Mouse (Mus musculus) gastrocnemius, adult 18-20 months (tissue): ENCODE data around the gene Cyp2e1. TPM values are rescaled to one million over a fixed set of nuclear protein-coding genes. Genes with fewer than 3 reads are reported as not detected.
"Not testable (repeated sequence)": the region's sequence is repeated elsewhere in the genome, so short reads cannot be mapped to it uniquely, and the experiment has no call there.

Experiments used
- DNase-seq: peaks from one replicate; pipeline ENCODE4 v3.0.0; 2021; ENCODE audit warnings: low spot score
- long read RNA-seq, 2 experiments: library from polyadenylated mRNA; stranded (forward); transcript quantifications; one replicate each; pipeline ENCODE4 v2.0.0; 2021
- total RNA-seq, 2 experiments: library from RNA; stranded (reverse); gene quantifications; 2 replicates each; pipeline ENCODE4 v1.2.3; 2021

The Cyp2e1 gene
- 10 to 100 TPM; 12.1 to 13.7 TPM for total RNA-seq
- long read RNA-seq, experiment 1, partial matches to known transcripts = 0 of 4 reads
- long read RNA-seq, experiment 1, other reads (novel, unspliced or antisense) = 0 of 4 reads
- long read RNA-seq, experiment 2, partial matches to known transcripts = 1 of 5 reads
- long read RNA-seq, experiment 2, other reads (novel, unspliced or antisense) = 0 of 5 reads

GRCm38 (mm10) chr7:140763447-140764020 is at the start of gene Cyp2e1:
Gene Cyp2e1, plus strand, starts transcription at chr7:140763739.
- DNase-seq = no peak

- no peak for DNase-seq
These were observed 46.1 kb upstream of the Cyp2e1 start for GRCm38 (mm10) chr7:140717155-140718055.

GRCm38 (mm10) chr7:140721095-140721494 is 42.4 kb upstream of the Cyp2e1 start:
- DNase-seq = no peak

- DNase-seq = no peak
These were observed 38.0 kb upstream of the Cyp2e1 start for GRCm38 (mm10) chr7:140725558-140725957.

GRCm38 (mm10) chr7:140733162-140733561 is 30.4 kb upstream of the Cyp2e1 start:
- DNase-seq = no peak

GRCm38 (mm10) chr7:140747402-140747801 is 16.1 kb upstream of the Cyp2e1 start:
- no peak for DNase-seq

GRCm38 (mm10) chr7:140748116-140748826 is 15.3 kb upstream of the Cyp2e1 start:
- DNase-seq = no peak

- DNase-seq = no peak
These were observed 14.7 kb upstream of the Cyp2e1 start for GRCm38 (mm10) chr7:140748827-140749160.

GRCm38 (mm10) chr7:140754556-140754955 is 9.0 kb upstream of the Cyp2e1 start:
- no peak for DNase-seq

GRCm38 (mm10) chr7:140756151-140756854 is 7.2 kb upstream of the Cyp2e1 start:
- DNase-seq = no peak

- no peak for DNase-seq
These were observed 2.9 kb upstream of the Cyp2e1 start for GRCm38 (mm10) chr7:140760647-140761046.

- not testable (repeated sequence) for DNase-seq
These were observed 1.9 kb downstream of the Cyp2e1 start for GRCm38 (mm10) chr7:140765391-140765790.

- no peak for DNase-seq
These were observed 2.6 kb downstream of the Cyp2e1 start for GRCm38 (mm10) chr7:140765888-140766739.

GRCm38 (mm10) chr7:140780548-140780947 is 17.0 kb downstream of the Cyp2e1 start:
- DNase-seq = no peak

- DNase-seq = no peak
These were observed 24.0 kb downstream of the Cyp2e1 start, which contains the start of gene Syce1 for GRCm38 (mm10) chr7:140787406-140788052. Gene Syce1, minus strand, starts transcription at chr7:140787852.

GRCm38 (mm10) chr7:140788053-140788435 is 24.5 kb downstream of the Cyp2e1 start:
- DNase-seq = no peak

GRCm38 (mm10) chr7:140793541-140793940 is 30.0 kb downstream of the Cyp2e1 start:
- no peak for DNase-seq

GRCm38 (mm10) chr7:140797619-140798018 is 34.1 kb downstream of the Cyp2e1 start:
- DNase-seq = no peak

GRCm38 (mm10) chr7:140798212-140798611 is 34.7 kb downstream of the Cyp2e1 start:
- no peak for DNase-seq

GRCm38 (mm10) chr7:140802629-140803028 is 39.1 kb downstream of the Cyp2e1 start:
- no peak for DNase-seq
